Mouse (Mus musculus): ENCODE measurements around the gene Cdc25b. TPM values are rescaled to one million over a fixed set of nuclear protein-coding genes. Genes with fewer than 3 reads are reported as not detected.

The Cdc25b gene
- polyA plus RNA-seq, 1 experiment: 33.1 TPM

DNA sequence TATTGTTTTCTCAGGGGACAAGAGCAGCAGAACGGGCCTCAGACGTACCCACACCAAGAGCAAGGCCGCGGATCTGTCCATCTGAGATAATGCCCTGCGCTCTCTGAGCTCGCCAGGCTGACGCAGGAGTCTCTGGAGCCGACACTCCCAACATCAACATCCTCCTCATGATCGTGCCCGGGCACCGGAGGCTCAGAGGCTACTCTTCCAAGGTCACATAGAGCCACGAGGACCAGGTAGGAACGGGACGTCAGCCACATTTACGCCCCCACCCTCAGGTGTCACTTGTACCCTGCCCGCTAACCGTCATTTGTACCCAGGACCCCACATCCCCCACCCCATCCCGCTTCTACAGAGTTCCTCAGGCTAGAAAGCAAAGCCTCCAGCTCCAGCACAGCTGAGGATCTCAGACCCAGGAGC lies 27.2 kb upstream of the Cdc25b start:
- Histone ChIP-seq H3K4me3 (ENCODE audit: insufficient read depth, low read length) (peak overlapping the region; percentile 76), H3K4me1 (ENCODE audit: control insufficient read depth, insufficient read depth, low read length) (peaks cover 3% of the 10 kb centered on the region; the same call in 1 of the 2 replicates), H3K27ac (ENCODE audit: insufficient read depth, low read length) (no peak overlapping the region)
- TF ChIP-seq POLR2A (IDR thresholded peaks at IDR 0.05; ENCODE audit: low read depth, low read length) (no peak), CTCF (IDR thresholded peaks at IDR 0.05; ENCODE audit: borderline replicate concordance, insufficient read depth, low read length) (no peak)

DNA sequence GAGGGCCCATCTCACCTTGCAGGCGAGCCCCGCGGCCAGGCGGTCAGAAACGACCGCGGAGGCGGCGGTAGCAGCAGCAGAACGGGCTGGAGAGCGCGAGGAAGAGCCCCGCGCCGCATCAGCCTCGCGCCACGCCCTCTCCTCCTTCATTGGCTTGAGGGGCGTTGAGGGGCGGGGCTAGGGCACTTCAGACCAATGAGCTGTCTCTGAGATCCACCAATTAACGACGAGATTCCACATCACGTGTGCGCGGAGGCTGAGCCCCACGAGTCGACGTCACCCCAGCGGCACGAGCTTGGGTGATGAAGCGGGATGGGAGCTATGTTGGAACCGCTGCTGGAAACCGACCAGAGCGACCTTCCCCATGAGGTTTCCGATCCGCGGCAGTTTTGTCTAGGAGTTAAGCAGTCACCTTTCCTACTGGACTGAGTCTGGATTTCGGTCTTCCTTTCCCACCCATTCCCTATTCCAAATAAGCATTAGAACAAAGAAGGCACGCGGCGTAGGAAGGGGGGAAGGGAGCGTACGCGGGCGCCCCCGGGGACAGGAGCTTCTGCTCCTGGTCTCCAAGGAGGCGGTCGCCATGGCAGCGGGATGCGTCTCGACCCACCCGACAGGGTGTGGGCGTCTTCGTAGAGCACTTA lies 26.7 kb upstream of the Cdc25b start, which contains the start of gene 1700037H04Rik:
Gene 1700037H04Rik, minus strand, starts transcription at position 144 of the 644 bp plus-strand sequence.
- H3K4me1 ChIP-seq (ENCODE audit: control insufficient read depth, insufficient read depth, low read length): peaks cover 3% of the 10 kb centered on the region; the same call in 1 of the 2 replicates
- H3K4me3 ChIP-seq (ENCODE audit: insufficient read depth, low read length): peak within 1 kb of the TSS; percentile 76
- TF ChIP-seq CTCF (IDR thresholded peaks at IDR 0.05; ENCODE audit: borderline replicate concordance, insufficient read depth, low read length): no peak
- peak; percentile 93 for TF ChIP-seq POLR2A (IDR thresholded peaks at IDR 0.05; ENCODE audit: low read depth, low read length)
- H3K27ac ChIP-seq (ENCODE audit: insufficient read depth, low read length): peak within 1 kb of the TSS; percentile 70

DNA sequence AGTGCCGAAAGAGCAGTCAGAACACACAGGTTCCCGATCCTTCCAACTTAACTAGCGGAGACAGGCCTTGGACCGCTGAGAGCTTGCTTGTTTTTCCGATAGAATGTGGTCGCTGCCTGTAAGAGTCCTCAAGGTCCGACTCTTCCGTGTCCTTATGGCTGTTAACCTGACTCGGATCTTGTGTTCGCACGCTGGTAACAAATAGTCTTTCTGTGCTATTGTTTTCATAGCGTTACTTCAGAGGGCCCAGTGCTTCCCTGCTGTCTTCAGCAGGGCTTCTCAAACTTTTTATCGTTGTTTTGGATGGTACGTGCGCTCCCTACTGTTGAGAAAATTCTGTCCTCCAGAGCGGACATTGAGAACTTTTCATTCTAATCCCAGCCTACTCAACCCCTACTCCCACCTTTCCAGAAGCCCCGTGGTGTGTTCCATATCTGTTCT lies 26.1 kb upstream of the Cdc25b start:
- Histone ChIP-seq H3K27ac (ENCODE audit: insufficient read depth, low read length) (peak overlapping the region; percentile 70), H3K4me1 (ENCODE audit: control insufficient read depth, insufficient read depth, low read length) (peaks cover 3% of the 10 kb centered on the region; the same call in 1 of the 2 replicates), H3K4me3 (ENCODE audit: insufficient read depth, low read length) (peak overlapping the region; percentile 56)
- TF ChIP-seq POLR2A (IDR thresholded peaks at IDR 0.05; ENCODE audit: low read depth, low read length) (peak; percentile 24; the same call in 1 of the 2 replicates), CTCF (IDR thresholded peaks at IDR 0.05; ENCODE audit: borderline replicate concordance, insufficient read depth, low read length) (no peak)

DNA sequence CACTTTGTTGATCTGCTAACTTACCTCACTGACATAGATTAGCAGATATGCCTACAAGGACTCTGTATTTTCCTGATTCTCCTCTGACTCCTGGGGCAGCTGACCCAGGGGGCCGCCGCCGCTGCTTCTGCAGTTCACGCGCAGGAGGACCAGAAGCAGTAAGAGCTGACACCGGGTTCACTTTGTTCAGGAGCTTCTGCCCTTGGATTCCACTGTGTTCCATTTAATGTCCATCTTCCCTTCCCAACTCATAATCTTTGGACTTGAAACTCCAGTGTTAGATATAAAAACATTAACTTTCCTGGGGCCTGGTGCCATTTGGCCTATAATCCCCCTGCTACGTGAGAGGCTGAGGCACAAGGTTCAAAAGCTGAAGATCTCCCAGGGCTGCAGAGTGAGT lies 22.8 kb upstream of the Cdc25b start:
- Histone ChIP-seq H3K27ac (ENCODE audit: insufficient read depth, low read length) (no peak overlapping the region), H3K4me3 (ENCODE audit: insufficient read depth, low read length) (no peak overlapping the region), H3K4me1 (ENCODE audit: control insufficient read depth, insufficient read depth, low read length) (no peaks in the 10 kb centered on the region)
- no peak for TF ChIP-seq POLR2A (IDR thresholded peaks at IDR 0.05; ENCODE audit: low read depth, low read length)
- no peak for TF ChIP-seq CTCF (IDR thresholded peaks at IDR 0.05; ENCODE audit: borderline replicate concordance, insufficient read depth, low read length)

DNA sequence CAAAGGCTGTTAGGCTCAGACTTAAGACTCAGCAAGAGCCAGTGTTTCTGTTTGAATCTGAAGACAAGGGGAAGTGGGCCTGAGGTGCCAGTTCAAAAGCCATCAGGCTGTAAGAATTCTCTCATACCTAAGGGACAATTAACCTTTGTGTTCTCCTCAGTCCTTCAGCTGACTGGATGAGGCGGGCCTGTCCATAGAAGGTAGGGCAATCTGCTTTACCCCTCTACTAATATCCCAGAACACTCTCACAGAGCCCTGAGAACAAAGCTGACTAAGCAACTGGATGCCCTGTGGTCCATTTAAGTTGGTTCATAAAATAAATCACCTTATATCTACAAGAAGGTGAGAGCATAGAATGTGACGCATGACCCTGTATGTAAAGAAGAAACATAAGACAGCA lies 20.6 kb upstream of the Cdc25b start:
- H3K4me1 ChIP-seq (ENCODE audit: control insufficient read depth, insufficient read depth, low read length): no peaks in the 10 kb centered on the region
- H3K27ac ChIP-seq (ENCODE audit: insufficient read depth, low read length): no peak overlapping the region
- no peak overlapping the region for H3K4me3 ChIP-seq (ENCODE audit: insufficient read depth, low read length)
- TF ChIP-seq POLR2A (IDR thresholded peaks at IDR 0.05; ENCODE audit: low read depth, low read length) (no peak), CTCF (IDR thresholded peaks at IDR 0.05; ENCODE audit: borderline replicate concordance, insufficient read depth, low read length) (no peak)

DNA sequence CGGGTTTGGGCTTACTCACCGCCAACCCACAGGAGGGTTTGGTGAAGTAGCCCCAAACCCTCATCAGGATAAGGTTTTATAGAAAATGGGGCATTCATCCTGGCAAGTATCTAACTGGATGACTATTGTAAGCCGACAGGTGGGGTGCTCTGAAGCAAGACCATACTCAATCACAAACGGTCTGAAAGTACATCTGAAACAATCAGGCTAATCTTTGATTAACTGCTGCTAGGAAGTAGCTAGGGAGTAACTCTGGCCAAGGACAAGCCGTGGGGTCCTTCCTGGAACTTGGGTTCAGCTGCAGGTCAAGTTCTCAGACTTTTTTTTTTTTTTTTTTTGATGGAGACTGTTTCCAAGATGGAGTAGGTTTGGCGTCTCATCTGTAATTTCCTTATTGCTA lies 18.8 kb upstream of the Cdc25b start:
- H3K27ac ChIP-seq (ENCODE audit: insufficient read depth, low read length): no peak overlapping the region
- no peaks in the 10 kb centered on the region for H3K4me1 ChIP-seq (ENCODE audit: control insufficient read depth, insufficient read depth, low read length)
- TF ChIP-seq CTCF (IDR thresholded peaks at IDR 0.05; ENCODE audit: borderline replicate concordance, insufficient read depth, low read length) (no peak), POLR2A (IDR thresholded peaks at IDR 0.05; ENCODE audit: low read depth, low read length) (no peak)
- H3K4me3 ChIP-seq (ENCODE audit: insufficient read depth, low read length): no peak overlapping the region

DNA sequence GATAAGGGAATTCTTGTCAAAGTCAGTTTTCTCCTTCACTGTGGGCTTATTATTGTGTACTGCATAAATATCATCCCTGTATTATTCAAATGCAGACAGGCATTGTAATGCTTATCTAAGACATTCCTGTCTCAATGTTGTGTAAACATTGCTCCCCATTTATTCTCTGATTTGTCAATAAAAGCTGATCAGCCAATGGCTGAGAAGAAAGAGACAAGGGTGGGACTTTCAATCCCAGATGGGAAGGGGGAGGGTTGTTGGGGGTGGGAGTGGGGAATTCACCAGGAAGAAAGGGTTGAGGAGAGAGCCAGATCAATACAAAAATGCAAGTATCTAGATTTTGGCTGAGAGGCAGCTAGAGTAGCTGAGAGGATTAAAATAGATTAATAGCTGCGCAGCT lies 17.8 kb upstream of the Cdc25b start:
- Histone ChIP-seq H3K27ac (ENCODE audit: insufficient read depth, low read length) (no peak overlapping the region), H3K4me1 (ENCODE audit: control insufficient read depth, insufficient read depth, low read length) (no peaks in the 10 kb centered on the region), H3K4me3 (ENCODE audit: insufficient read depth, low read length) (no peak overlapping the region)
- TF ChIP-seq CTCF (IDR thresholded peaks at IDR 0.05; ENCODE audit: borderline replicate concordance, insufficient read depth, low read length): no peak
- TF ChIP-seq POLR2A (IDR thresholded peaks at IDR 0.05; ENCODE audit: low read depth, low read length): no peak

DNA sequence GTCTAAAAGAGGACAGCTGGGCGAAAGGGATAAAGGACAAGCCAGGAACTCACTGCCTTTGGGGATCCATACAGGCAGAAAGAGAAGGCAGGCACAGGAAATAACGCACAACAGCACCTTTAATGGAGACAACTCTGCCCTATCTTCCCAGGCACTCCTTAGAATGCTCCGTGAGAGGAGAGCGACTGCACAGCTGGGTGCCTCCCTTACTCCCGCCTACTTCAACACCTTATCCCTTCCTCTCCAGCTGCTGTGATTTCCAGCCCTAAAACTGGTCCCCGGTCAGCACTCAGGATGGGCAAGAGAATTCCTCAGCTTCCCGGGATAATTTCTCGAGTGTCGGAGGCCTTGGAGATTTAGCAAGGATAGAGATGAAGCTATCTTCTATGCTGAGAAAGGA lies 15.8 kb upstream of the Cdc25b start:
- H3K4me3 ChIP-seq (ENCODE audit: insufficient read depth, low read length): no peak overlapping the region
- no peak overlapping the region for H3K27ac ChIP-seq (ENCODE audit: insufficient read depth, low read length)
- H3K4me1 ChIP-seq (ENCODE audit: control insufficient read depth, insufficient read depth, low read length): no peaks in the 10 kb centered on the region
- TF ChIP-seq POLR2A (IDR thresholded peaks at IDR 0.05; ENCODE audit: low read depth, low read length) (no peak), CTCF (IDR thresholded peaks at IDR 0.05; ENCODE audit: borderline replicate concordance, insufficient read depth, low read length) (no peak)

DNA sequence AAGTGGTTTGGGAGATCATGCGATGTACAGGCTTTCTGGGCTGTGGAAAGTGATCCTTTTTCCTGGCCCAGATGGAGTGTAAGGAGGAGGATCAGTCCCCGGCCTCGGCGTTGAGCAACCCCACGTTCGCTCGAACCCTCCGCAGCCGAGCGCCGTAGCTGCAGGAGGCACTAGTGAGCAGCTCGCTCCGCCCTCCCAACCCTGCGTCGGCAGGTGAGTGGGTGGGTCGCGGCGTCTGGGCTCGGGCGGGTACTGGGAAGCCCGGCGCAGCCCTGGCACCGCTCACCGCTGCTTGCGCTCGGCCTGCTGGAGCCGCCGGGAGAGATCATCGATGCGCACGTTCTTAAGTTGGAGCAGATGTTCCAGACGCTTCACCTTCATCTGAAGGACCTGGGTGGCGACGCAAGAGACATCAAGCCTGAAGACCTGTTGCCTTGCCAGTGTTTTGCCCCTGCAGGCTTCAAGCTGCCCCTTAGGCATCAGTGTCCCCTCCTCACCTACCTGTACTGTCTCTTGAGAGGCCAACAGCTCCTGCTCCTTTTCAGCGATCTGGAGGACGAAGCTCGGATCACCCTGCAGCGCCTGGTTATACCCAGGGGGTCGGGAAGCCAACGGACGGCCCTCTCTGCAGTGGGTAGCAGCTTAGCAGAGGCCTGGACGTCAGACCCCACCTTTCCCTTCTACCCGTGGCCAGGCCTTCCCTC lies 15.2 kb upstream of the Cdc25b start:
- TF ChIP-seq CTCF (IDR thresholded peaks at IDR 0.05; ENCODE audit: borderline replicate concordance, insufficient read depth, low read length) (no peak), POLR2A (IDR thresholded peaks at IDR 0.05; ENCODE audit: low read depth, low read length) (no peak)

DNA sequence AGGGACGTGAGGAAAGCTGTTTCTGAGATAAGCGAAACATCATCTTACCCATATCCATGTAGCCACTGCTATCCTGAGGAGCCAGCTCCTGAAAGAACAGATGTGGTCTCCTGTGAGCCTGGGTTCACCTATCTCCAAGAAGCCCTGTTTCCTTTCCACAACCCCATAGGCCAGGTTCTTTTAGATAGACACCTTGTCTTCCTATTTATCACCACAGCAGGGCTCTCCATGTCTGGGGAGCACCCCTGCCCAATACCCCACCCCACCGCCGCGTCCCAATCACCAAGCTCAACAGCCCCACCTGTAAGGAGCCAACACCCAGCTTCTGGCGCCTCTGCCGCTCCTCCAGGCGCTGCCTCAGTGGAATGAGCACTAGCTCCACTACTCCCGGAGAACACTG lies 14.4 kb upstream of the Cdc25b start:
- Histone ChIP-seq H3K4me1 (ENCODE audit: control insufficient read depth, insufficient read depth, low read length) (peaks cover 2% of the 10 kb centered on the region), H3K4me3 (ENCODE audit: insufficient read depth, low read length) (no peak overlapping the region), H3K27ac (ENCODE audit: insufficient read depth, low read length) (no peak overlapping the region)
- no peak for TF ChIP-seq CTCF (IDR thresholded peaks at IDR 0.05; ENCODE audit: borderline replicate concordance, insufficient read depth, low read length)
- TF ChIP-seq POLR2A (IDR thresholded peaks at IDR 0.05; ENCODE audit: low read depth, low read length): no peak

More for the DNA sequence above, 15.2 kb upstream of the Cdc25b start:
- H3K27ac ChIP-seq (ENCODE audit: insufficient read depth, low read length): no peak overlapping the region
- no peaks in the 10 kb centered on the region for H3K4me1 ChIP-seq (ENCODE audit: control insufficient read depth, insufficient read depth, low read length)
- no peak overlapping the region for H3K4me3 ChIP-seq (ENCODE audit: insufficient read depth, low read length)
